Mouse (Mus musculus): ENCODE data around the gene Sult2a5.

The Sult2a5 gene

GRCm38 (mm10) chr7:13623667-13624066 lies at the start of gene Sult2a5:
TSS of gene Sult2a5 (plus strand) at chr7:13623967.
- no peak for DNase-seq
